Mouse (Mus musculus) gonadal fat pad, adult 2 months (tissue): ENCODE results near the gene Pigk. TPM values are rescaled to one million over a fixed set of nuclear protein-coding genes. Genes with fewer than 3 reads are reported as not detected.

ENCODE experiments used
- DNase-seq: peaks from one replicate; pipeline ENCODE4 v3.0.0-alpha.2; 2012; ENCODE audit warnings: low read depth
- polyA plus RNA-seq: library from polyadenylated mRNA; depleted of rRNA; stranded (reverse); fragments of >200 nt; gene quantifications from 2 replicates; pipeline ENCODE4 v1.2.3, GENCODE M21; 2012; rRNA removed

Gene Pigk
- polyA plus RNA-seq, 1 experiment = 20.0 TPM

- DNase-seq = no peak
These were observed 276.9 kb downstream of the Pigk start for GRCm38 (mm10) chr3:152990787-152991186.

GRCm38 (mm10) chr3:152993608-152994007 is 279.7 kb downstream of the Pigk start:
- DNase-seq = no peak

- DNase-seq = no peak
These were observed 284.2 kb downstream of the Pigk start for GRCm38 (mm10) chr3:152998106-152998505.

- DNase-seq = no peak
These were observed 285.0 kb downstream of the Pigk start for GRCm38 (mm10) chr3:152998901-152999300.

GRCm38 (mm10) chr3:153006893-153007292 is 293.0 kb downstream of the Pigk start:
- DNase-seq = no peak

GRCm38 (mm10) chr3:153016355-153016754 is 302.5 kb downstream of the Pigk start:
- no peak for DNase-seq

- no peak for DNase-seq
These were observed 304.2 kb downstream of the Pigk start for GRCm38 (mm10) chr3:153018051-153018450.

GRCm38 (mm10) chr3:153024016-153024415 is 310.1 kb downstream of the Pigk start:
- no peak for DNase-seq

Other genes starting within 250 kb of the Pigk start
- 1.5 and 1.6 TPM in 2 replicates for gene Ak5, start 45.7 kb upstream of the Pigk start, polyA plus RNA-seq